Mouse (Mus musculus) limb, embryonic 11.5 days (tissue): Measurements from ENCODE around the gene Dll3. TPM values are rescaled to one million over a fixed set of nuclear protein-coding genes. Genes with fewer than 3 reads are reported as not detected.

Experiments
- ATAC-seq: fragments of 200-750 bp; cut with Nextera tagmentation; 2 replicates; pipeline ENCODE4 v1.8.0; 2017; ENCODE audit warnings: low read depth; ENCODE audit not compliant: insufficient number of reproducible peaks, low FRiP score, low TSS enrichment
- DNase-seq: peaks from one replicate; pipeline ENCODE4 v3.0.0-alpha.2; 2015; ENCODE audit warnings: low spot score
- H3K27ac ChIP-seq: fragments of 300-500 bp; sonication (generic); replicated peaks from 2 replicates; pipeline ENCODE4 v1.5.1; 2014; ENCODE audit warnings: low read depth, mild to moderate bottlenecking, low read length
- H3K27me3 ChIP-seq: fragments of 300-500 bp; sonication (generic); 2 replicates; pipeline ENCODE4 v1.6.1; 2014; ENCODE audit warnings: mild to moderate bottlenecking, low read length, mixed read lengths; ENCODE audit not compliant: control insufficient read depth, insufficient read depth
- H3K36me3 ChIP-seq: fragments of 300-500 bp; sonication (generic); 2 replicates; pipeline ENCODE4 v1.6.1; 2014; ENCODE audit warnings: mild to moderate bottlenecking, low read length, moderate library complexity, mixed read lengths; ENCODE audit not compliant: control insufficient read depth, insufficient read depth
- H3K4me1 ChIP-seq: fragments of 300-500 bp; sonication (generic); 2 replicates; pipeline ENCODE4 v1.6.1; 2014; ENCODE audit warnings: low read length, mixed read lengths; ENCODE audit not compliant: control insufficient read depth, insufficient read depth
- H3K4me2 ChIP-seq: fragments of 300-500 bp; sonication (generic); 2 replicates; pipeline ENCODE4 v1.6.1; 2014; ENCODE audit warnings: low read depth, mild to moderate bottlenecking, moderate library complexity; ENCODE audit not compliant: severe bottlenecking
- H3K4me3 ChIP-seq: fragments of 300-500 bp; sonication (generic); 2 replicates; pipeline ENCODE4 v1.5.1; 2014; ENCODE audit warnings: low read depth, low read length
- H3K9ac ChIP-seq: fragments of 300-500 bp; sonication (generic); 2 replicates; pipeline ENCODE4 v1.6.1; 2014; ENCODE audit warnings: mild to moderate bottlenecking, low read length
- H3K9me3 ChIP-seq: fragments of 300-500 bp; sonication (generic); 2 replicates; pipeline ENCODE4 v1.6.1; 2016; ENCODE audit warnings: low read length; ENCODE audit not compliant: control insufficient read depth
- WGBS: fragments of 180-500 bp; shearing (Covaris S2); extraction: QIAGEN DNeasy Blood & Tissue Kit; methylation state at CpG from one replicate; pipeline ENCODE4 v1.1.7; 2014; 5-methylcytosine and 5-hydroxymethylcytosine counted together
- polyA plus RNA-seq: library from polyadenylated mRNA; unstranded; fragments of >200 nt; fragmentation: Nextera tagmentation; extraction: Ambion mirVana; gene quantifications from 2 replicates; pipeline ENCODE4 v1.2.1, GENCODE M21; 2014

Gene Dll3
- polyA plus RNA-seq, 1 experiment from 2014 or later: 2.7 TPM

DNA sequence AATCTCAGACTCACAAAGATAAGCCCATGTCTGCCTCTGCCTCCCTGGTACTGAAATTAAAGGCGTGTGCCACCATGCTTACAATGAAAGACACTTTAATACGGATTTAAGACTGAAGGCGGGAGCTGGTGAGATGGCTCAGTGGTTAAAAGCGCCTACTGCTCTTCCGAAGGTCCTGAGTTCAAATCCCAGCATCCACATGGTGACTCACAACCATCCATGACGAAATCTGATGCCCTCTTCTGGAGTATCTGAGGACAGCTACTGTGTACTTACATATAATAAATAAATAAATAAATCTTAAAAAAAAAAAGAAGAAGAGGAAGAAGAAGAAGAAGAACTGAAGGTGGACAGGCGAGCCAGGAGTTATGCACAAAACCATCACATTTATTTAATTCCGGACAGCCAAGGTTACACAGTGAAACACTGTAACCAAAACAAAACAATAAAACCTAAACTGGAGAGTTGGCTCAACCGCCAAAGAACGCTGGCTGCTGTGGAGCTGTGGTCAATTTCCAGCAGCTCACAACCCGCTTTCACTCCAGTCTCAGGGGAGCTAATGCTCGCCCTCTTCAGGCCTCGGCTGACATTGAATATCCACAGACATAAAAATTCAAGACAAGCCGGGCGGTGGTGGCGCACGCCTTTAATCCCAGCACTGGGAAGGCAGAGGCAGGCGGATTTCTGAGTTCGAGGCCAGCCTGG lies 37.3 kb upstream of the Dll3 start:
- H3K4me3 ChIP-seq: peak overlapping the region; percentile 98
- no peaks in the 10 kb centered on the region for H3K36me3 ChIP-seq
- H3K27ac ChIP-seq: peak overlapping the region; percentile 71; the same call in 1 of the 2 replicates
- WGBS: 80% methylated on average over 19 of the region's 19 CpGs
- DNase-seq (no peak), ATAC-seq (no peak; the same call in 1 of the 2 replicates)
- no peaks in the 10 kb centered on the region for H3K9me3 ChIP-seq
- peak overlapping the region; percentile 73 for H3K4me2 ChIP-seq
- no peaks in the 10 kb centered on the region for H3K27me3 ChIP-seq
- H3K4me1 ChIP-seq: no peaks in the 10 kb centered on the region; the same call in 1 of the 2 replicates
- peak overlapping the region; percentile 92 for H3K9ac ChIP-seq

DNA sequence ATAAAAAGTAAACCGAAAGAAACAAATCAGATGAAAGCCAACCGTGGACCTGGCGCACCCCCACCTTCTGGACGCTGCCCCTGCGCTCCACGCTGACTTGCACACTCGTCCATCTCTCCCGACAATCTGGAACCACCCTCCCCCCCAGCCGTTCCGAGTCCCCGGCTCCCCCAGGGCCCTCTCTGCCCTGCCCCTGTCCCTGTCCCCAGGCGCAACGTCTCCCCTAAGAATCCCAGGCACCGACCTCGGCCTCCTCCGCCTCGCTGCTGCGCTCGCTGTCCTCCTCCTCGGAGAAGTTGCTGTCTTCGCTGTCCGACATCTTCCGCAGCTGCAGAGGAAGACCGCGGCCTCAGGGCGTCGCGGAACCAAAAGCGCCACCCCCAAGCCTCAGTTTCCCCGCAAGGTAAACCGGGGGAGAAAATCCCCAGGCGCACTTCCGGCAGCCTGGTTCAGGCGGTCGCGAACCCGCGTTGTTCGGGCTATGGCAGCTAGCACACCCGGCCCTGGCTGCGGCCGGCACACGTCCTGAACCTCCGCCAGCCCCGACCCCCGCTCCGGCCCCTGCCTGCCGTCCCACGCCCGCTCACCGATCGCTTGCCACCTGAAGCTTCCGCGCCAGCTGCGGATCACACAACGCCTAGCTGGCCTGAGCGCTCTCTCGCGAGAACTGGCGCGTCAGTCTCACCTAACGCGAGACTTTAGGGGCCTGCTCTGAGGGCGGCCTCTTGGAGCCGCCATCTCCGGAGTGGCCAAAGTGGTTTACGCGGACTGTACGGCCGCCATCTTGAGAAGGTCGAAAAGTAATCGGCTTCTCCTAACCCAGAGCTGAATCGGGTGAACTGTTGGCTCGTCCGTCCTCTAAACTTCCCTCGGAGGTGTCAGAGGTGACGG lies 36.3 kb upstream of the Dll3 start, which contains the start of gene Supt5:
Supt5 (minus strand) TSS at position 639 of the 891 bp plus-strand sequence.
- WGBS: under 1% methylated on average over 77 of the region's 77 CpGs
- H3K27me3 ChIP-seq: no peaks in the 10 kb centered on the region
- H3K9ac ChIP-seq: peak within 1 kb of the TSS; percentile 92
- peak within 1 kb of the TSS; percentile 77 for H3K27ac ChIP-seq
- H3K4me3 ChIP-seq: peak within 1 kb of the TSS; percentile 98
- no peaks in the 10 kb centered on the region for H3K36me3 ChIP-seq
- ATAC-seq (peak; percentile 95), DNase-seq (peak; percentile 99)
- H3K4me2 ChIP-seq: peak within 1 kb of the TSS; percentile 73
- H3K4me1 ChIP-seq: no peaks in the 10 kb centered on the region; the same call in 1 of the 2 replicates
- H3K9me3 ChIP-seq: no peaks in the 10 kb centered on the region

DNA sequence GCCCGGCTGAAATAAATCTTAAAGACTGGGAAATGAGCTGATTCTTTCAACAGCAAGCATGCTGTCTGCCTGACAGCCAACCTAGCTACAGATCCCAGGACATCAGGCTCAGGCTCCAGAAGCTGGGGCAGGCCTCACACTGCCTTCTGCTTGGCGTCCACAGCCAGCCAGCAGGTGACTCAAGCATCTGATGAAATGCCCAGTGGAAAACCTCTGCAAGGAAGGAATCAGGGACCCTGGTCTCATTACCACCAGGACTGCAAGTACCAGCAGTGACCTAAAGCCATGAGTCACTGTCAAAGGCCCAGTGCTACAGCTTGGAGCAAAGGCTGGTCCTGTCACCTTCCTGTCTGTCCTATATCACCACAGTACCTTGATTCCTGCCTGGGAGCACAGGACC lies 33.4 kb upstream of the Dll3 start:
- H3K4me3 ChIP-seq: no peak overlapping the region
- no peak for DNase-seq
- peaks cover 4% of the 10 kb centered on the region for H3K36me3 ChIP-seq
- ATAC-seq: no peak
- no peaks in the 10 kb centered on the region for H3K9me3 ChIP-seq
- no peak overlapping the region for H3K9ac ChIP-seq
- H3K4me2 ChIP-seq: no peak overlapping the region
- H3K27me3 ChIP-seq: no peaks in the 10 kb centered on the region
- H3K27ac ChIP-seq: no peak overlapping the region
- H3K4me1 ChIP-seq: no peaks in the 10 kb centered on the region
- 86% methylated on average over 2 of the region's 2 CpGs for WGBS

DNA sequence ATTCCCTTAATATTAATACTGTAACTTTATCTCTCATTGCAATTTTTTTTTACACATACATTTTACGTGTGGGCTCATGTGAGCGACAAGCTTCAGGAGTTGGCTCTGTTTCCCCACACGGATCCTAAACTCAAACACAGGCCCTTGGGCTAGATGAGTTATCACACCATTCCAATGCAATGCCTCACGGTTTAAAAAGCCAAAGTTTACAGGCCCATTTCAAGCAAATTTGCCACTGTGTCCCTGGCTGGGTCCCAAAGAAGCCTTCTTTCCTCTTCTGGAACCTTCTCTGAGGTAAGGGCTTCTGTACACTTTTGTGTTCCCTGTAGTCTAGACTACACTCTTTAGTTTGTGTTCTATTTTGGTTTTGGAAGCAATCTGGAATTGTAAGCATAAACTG lies 32.5 kb upstream of the Dll3 start:
- Histone ChIP-seq H3K27me3 (no peaks in the 10 kb centered on the region), H3K36me3 (peaks cover 7% of the 10 kb centered on the region), H3K27ac (no peak overlapping the region), H3K4me1 (no peaks in the 10 kb centered on the region), H3K4me3 (no peak overlapping the region), H3K4me2 (no peak overlapping the region), H3K9me3 (no peaks in the 10 kb centered on the region), H3K9ac (no peak overlapping the region)
- 95% methylated on average over 4 of the region's 4 CpGs for WGBS
- ATAC-seq (no peak), DNase-seq (no peak)

DNA sequence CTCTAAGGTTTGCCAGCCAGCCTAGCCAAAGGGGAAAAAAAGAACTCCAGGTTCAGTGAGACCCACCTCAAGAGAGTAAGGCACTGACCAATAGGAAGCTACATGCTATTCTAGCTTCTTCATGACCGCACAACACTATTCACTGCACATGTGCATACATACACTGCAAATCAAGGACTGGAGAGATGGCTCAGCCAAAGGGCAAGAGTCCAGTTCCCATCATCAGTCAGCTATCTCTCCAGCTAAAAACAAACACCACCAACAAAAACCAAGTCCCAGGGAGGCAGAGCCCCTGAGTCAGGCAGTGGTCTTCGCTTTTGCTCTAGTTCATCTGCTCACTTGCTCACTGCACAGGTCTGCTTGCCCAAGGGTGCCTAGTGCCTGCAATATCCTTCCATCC lies 26.2 kb upstream of the Dll3 start:
- Histone ChIP-seq H3K4me2 (no peak overlapping the region), H3K36me3 (peaks cover 30% of the 10 kb centered on the region), H3K9ac (no peak overlapping the region), H3K9me3 (no peaks in the 10 kb centered on the region), H3K4me1 (no peaks in the 10 kb centered on the region), H3K27ac (no peak overlapping the region), H3K27me3 (no peaks in the 10 kb centered on the region), H3K4me3 (no peak overlapping the region)
- DNase-seq: no peak
- 93% methylated on average over 2 of the region's 2 CpGs for WGBS
- no peak for ATAC-seq

DNA sequence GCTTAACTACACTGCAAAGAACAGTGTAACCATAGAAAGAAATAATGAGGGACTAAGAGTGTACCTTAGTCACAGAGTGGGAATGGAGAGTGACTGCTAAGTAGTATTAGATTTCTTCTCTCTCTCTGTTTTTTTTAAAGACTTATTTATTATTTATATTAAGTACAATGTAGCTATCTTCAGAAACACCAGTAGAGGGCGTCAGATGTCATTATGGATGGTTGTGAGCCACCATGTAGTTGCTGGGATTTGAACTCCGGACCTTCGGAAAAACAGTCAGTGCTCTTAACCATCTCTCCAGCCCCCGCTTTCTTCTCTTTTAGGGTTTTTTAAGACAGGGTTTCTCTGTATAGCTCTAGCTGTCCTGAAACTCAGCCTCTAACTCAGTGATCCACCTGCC lies 24.4 kb upstream of the Dll3 start:
- H3K36me3 ChIP-seq: peaks cover 44% of the 10 kb centered on the region
- 82% methylated on average over 4 of the region's 4 CpGs for WGBS
- no peak for ATAC-seq

DNA sequence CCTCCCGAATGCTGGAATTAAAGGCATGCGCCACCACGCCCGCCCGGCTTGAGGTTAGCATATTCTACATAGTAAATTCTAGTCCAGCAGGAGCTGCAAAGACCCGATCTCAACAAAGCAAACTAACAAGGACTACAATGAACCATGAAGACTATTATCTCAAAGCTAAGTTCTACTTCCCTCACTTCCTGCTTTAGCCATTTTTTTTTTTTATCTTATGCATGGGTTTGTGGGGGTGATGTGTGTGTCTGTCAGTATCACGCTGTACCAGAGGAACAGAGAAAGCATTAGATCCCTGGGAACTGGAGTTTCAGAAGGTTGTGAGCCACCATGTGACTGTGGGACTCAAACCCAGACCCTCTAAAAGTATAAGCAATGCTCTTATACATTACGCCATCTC lies 23.3 kb upstream of the Dll3 start:
- H3K27me3 ChIP-seq: no peaks in the 10 kb centered on the region
- no peak overlapping the region for H3K9ac ChIP-seq
- H3K9me3 ChIP-seq: no peaks in the 10 kb centered on the region
- ATAC-seq: no peak
- DNase-seq: no peak
- H3K4me2 ChIP-seq: no peak overlapping the region
- no peak overlapping the region for H3K27ac ChIP-seq
- H3K36me3 ChIP-seq: peaks cover 48% of the 10 kb centered on the region
- no peak overlapping the region for H3K4me3 ChIP-seq
- no peaks in the 10 kb centered on the region for H3K4me1 ChIP-seq
- WGBS: 96% methylated on average over 8 of the region's 8 CpGs

More for the DNA sequence above, 24.4 kb upstream of the Dll3 start:
- Histone ChIP-seq H3K4me3 (no peak overlapping the region), H3K4me2 (no peak overlapping the region), H3K27me3 (no peaks in the 10 kb centered on the region), H3K9me3 (no peaks in the 10 kb centered on the region), H3K9ac (no peak overlapping the region), H3K4me1 (no peaks in the 10 kb centered on the region), H3K27ac (no peak overlapping the region)
- DNase-seq: no peak

DNA sequence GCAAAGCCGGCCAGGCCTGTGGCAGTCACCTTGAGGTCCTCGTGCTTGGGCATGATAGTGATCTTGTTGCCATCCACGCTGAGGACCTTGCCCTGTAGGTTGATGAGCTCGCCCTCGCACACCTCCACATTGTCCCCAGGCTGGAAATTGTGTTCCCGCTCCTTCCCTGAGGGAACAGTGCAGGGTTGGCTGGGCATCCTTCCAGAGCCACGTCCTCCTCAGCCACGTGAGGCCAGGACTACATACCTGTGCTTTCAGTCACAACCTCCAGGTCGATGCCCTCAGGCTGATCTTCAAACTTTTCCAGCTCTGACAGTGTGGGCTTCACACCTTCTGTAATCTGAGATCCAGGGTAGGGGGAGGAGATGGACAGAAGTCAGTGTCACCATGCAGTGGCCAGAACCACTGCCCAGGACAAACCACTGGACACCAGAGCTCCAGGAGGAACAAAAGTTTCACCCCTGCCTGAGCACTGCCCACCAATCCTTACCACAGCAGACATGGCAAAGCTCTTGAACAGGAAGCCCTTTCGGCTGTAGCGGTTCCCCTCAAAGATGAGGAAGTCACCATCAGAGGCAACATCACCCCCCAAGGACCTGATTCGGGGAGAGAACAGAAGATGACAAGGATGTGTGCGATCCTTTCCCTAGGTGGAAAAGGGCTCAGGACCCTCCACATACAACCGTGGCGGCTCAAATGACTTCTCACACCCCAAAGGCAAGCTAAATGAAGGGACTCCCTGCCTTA lies 20.1 kb upstream of the Dll3 start:
- no peak for ATAC-seq
- H3K9me3 ChIP-seq: no peaks in the 10 kb centered on the region
- H3K27me3 ChIP-seq: no peaks in the 10 kb centered on the region
- no peak overlapping the region for H3K27ac ChIP-seq
- H3K36me3 ChIP-seq: peaks cover 64% of the 10 kb centered on the region
- no peak overlapping the region for H3K9ac ChIP-seq
- DNase-seq: no peak
- WGBS: 92% methylated on average over 15 of the region's 15 CpGs
- H3K4me3 ChIP-seq: no peak overlapping the region
- no peaks in the 10 kb centered on the region for H3K4me1 ChIP-seq
- H3K4me2 ChIP-seq: no peak overlapping the region
